Mouse (Mus musculus): ENCODE data around the gene 1700042G07Rik. TPM values are rescaled to one million over a fixed set of nuclear protein-coding genes. Genes with fewer than 3 reads are reported as not detected.
"Not testable (repeated sequence)": the region's sequence is repeated elsewhere in the genome, so short reads cannot be mapped to it uniquely, and the experiment has no call there.

1700042G07Rik gene
- total RNA-seq, 2 experiments from 2014 or later, result not detected

DNA sequence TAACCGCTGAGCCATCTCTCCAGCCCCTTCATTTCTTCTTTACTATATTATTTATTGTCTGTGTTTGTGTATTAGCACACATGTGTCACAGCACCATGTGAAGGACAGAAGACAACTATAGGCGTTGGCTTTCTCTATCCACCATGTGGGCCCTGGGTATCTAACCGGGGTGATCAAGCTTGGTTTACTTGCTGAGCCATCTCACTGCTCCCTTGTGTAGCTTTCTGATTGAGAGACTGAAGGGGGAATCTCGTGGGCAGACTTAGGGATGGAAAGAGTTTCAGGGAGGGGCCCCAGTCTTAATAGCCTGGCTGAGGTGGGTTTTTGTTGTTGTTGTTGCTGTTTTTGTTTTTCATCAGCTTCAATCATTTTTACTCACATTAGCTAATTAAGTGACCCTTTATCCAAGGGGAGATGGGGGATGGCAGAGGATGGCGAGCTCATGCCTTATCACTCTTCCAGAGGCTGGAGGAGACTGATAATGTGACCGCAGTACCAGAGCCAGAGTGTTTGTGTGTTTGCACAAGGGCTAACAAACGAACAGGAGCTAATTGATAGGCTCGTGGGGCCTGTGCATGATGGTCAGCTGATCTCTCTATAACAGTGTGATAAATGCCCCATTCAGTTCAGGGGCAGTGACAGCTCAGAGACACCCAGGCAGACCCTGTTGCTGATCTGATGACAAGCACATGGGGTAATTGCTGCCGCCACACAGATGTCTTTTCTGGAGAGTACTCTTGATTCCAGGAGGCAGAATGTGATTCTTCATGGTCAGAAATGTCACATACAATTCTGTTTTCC lies 20.6 kb downstream of the 1700042G07Rik start:
- ATAC-seq (replicated peaks; ENCODE audit: low FRiP score, poor library complexity, severe bottlenecking), result peak; percentile 90

DNA sequence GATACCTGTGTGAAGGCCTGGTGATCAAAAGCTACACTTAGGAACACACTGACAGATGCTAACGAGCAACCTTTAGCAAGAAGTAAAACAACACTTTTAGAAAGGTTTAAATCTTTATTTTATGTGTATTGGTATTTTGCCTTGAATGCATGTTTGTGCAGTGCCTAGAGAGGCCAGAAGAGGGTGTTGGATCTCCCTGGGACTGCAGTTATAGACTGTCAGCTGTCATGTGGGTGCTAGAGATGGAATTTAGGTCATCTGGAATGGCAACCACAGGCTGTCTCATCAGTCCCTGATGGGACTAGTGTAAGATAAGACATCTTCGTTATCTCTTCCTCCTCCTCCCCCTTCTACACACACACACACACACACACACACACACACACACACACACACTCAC lies 25.2 kb downstream of the 1700042G07Rik start:
- no peak for ATAC-seq (replicated peaks; ENCODE audit: low FRiP score, poor library complexity, severe bottlenecking)

DNA sequence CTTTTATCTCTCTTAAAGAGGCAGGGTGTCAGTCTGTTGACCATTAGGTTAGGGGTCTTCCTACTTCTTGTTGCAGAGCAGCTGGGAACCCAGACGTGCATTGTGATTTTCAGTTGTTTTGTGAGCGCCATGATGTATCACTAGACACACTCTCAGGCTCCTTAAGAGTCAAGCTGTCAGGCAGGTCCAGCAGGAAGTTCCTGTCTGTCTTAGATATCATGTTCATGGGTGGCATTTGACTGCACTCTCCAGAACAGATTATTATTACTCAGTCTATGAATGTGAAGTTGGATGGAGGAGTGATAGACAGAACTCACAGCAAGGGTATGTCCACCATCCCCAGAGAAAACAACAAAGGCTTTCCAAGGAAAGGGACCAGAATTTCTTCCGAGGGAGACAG lies 31.2 kb downstream of the 1700042G07Rik start:
- no peak for ATAC-seq (replicated peaks; ENCODE audit: low FRiP score, poor library complexity, severe bottlenecking)

DNA sequence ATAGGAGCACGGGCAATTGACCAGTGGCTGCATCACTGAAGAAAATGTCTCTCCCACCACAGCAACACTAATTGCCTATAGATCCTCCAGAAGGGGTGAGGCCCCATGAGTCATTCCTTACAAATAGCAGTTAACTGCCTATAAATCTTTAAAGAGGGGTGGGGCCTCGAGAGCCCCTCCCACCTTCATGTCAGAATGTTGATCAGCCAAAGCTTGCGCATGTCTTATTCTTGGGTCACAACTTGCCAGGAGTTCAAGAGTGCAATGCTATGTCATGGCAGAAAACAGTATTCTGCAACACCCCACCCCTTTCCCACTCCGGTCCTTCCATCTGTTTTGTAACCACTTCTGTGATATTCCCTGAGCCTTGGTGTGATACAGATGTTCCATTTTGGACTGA lies 33.4 kb downstream of the 1700042G07Rik start:
- ATAC-seq (replicated peaks; ENCODE audit: low FRiP score, poor library complexity, severe bottlenecking), result no peak

DNA sequence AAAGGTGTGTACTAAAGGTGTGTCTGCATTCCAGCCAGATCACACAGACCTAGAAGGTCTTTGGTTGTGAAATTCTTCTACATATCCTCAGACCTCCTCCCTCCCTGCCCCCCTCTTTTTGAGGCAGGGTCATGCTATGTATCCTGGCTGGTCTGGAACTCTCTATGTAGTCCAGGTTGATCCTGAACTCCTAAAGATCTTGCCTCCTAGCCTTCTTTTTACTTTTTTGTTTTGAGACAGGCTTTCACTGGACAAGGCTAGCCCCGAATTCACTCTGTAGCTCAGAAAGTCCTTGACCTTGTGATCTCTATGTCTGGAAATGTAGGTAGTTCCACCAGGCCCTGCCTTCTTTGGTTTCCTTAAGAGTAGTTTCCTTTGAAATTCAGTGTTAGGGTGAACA lies 35.7 kb downstream of the 1700042G07Rik start:
- no peak for ATAC-seq (replicated peaks; ENCODE audit: low FRiP score, poor library complexity, severe bottlenecking)

DNA sequence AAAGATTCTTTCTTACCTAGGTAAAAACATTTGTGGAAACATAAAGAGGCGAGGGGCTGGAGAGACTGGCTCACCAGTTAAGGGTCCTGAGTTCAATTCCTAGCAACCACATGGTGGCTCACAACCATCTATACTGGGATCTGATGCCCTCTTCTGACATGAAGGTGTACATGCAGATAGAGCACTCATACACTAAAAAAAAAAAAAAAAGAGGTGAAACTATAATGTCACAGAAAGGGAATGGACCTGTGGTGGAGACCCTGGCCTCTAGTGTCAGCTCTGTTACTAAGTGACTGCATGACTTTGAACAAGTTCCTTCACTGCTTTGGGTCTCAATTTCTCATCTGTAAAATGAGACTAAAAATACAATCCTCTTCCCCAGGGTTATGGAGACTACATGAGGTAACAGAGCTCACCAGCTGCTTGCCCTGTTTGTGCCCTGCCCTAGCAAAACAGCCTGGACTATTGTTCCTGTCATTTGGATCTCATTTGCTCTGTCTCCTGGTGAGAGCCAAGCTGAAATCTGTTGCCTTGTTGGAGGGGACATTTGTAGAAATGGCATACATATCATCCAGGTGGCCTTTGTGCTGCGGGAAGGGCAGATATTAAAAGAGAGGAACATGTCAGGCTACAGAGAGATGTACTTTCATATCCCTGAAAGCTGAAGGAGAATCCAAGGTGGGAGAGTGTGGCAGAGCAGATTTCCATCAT lies 42.9 kb downstream of the 1700042G07Rik start:
- no peak for ATAC-seq (replicated peaks; ENCODE audit: low FRiP score, poor library complexity, severe bottlenecking)

DNA sequence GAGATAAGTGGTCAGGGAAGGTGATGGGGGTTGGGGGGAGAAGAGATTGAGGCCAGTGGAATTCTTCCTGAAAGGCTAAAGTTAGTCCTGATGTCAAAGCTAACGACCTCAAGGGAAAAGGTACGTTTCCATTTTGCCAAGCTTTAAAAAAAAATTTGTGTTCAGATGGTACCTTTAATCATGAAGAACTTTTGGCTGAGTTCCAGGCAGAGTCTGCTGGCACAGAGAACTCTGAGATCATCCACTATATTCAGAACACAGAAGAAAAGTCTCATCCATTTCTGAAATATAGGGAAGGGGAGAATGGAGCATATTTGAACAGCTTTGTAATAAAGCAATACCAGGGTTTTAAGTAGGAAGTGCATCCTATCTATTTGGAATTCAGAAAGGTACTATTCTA lies 43.9 kb downstream of the 1700042G07Rik start:
- no peak for ATAC-seq (replicated peaks; ENCODE audit: low FRiP score, poor library complexity, severe bottlenecking)

DNA sequence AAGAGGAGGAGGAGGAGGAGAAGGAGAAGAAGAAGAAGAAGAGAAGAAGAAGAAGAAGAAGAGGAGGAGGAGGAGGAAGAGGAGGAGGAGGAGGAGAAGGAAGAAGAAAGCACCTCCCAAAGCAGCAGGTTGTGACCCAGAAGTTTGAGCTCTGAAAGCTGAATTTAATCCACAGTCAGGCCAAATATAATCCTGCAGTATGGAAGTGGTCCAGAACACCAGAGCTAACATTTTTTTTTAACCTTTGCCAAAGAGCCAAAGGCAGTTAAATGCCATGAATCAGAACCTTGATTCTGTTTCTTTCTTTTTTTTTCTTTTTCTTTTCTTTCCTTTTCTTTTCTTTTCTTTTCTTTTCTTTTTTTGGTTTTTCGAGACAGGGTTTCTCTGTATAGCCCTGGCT lies 44.5 kb downstream of the 1700042G07Rik start:
- not testable (repeated sequence) for ATAC-seq (replicated peaks; ENCODE audit: low FRiP score, poor library complexity, severe bottlenecking)

DNA sequence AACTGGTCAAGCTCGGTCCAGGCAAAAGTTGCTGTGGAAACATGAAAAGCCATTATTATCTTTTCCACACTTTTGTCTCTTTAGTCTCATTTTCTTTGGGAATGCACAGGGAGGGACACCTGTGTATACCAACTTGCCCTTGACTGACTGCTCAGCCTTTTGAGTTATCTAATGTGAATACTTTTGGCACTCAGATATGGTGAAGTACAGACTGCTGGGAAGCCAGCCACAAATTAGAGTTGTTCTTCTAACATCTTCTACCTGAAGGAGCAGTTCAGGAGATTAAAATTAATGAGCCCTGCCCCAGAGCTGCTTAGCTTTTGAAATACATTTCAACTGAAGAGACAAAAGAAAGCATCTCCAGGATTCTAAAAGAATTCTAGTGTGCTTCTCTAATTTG lies 45.9 kb downstream of the 1700042G07Rik start:
- ATAC-seq (replicated peaks; ENCODE audit: low FRiP score, poor library complexity, severe bottlenecking), result no peak

DNA sequence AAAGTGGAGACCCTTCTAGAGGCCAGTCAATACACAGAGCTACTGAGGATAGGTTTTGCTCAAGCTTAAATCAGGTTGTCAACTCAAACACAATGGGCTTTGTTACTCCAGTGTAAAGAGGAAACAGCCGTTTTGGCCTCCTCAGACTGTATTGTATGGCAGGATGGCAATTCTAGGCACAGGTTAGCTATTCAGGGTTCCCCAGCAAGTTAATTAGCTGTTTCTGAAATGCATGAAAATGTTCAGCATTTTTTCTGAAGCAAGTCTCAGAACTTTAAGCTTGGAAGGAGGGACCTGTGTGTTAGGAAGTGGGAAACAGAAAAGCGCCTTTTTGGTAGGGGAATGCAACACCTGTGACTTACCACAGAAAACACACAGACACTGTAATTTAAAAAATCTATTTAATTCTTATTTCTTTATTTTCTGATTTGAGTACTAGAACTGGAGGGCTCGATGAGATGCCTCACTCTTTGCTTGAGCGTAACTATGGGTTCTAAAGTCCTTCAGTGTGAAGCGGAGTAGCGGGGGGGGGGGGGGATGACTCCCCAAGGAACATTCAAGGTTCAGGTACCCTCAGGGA lies 47.0 kb downstream of the 1700042G07Rik start:
- no peak for ATAC-seq (replicated peaks; ENCODE audit: low FRiP score, poor library complexity, severe bottlenecking)

DNA sequence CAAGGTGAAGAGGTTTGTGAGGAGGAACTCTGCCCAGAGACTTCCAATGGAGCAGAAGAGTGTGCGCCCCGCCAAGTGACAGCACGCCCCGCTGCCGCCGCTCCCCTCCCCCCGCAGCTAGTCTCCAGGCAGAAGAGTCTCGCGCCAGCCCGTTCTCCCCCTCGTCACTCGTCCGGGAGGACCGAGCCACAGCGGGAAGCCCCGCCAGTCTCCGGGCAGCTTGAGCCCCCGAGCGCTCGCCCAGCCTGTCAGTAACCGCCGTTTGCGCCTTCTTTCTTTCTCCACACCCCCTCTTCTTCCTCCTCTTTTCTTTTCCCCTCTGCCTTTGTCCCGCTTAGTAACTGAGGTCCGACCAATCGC lies 47.6 kb downstream of the 1700042G07Rik start:
- ATAC-seq (replicated peaks; ENCODE audit: low FRiP score, poor library complexity, severe bottlenecking), result peak; percentile 71

DNA sequence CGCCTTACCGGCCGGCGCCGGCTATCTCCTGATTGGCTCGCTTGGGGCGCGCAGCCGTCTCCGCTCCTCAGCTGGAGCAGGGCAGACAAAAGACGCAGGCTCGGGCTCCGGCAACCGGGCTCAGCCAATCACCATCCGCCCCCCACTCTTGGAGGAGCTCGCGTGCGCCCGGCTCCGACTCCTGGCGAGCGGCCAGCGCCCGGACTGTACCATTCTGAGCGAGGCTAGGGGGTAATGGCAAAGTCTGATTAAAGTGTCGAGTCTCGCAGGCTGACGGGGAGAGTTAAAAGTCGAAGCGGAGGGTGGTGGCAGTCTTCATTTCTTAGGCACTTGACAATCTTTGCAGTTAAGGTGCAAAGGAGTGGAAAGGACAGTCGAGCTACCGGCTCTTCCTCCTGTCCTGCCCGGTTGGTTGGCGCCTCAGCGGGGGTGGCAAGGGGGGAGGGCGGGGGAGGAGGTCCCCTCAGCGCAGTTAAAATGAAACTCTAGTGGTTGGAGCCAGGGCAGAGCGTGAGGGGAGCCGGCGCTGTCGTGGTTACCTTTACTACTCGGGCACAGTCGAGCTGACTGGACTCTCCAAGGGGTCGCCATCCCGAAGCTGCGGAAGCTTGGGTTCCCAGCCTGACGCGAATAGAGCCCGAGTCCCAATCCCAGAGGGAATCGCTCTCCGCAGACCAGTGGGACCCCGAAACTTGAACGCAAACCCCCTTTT lies 48.1 kb downstream of the 1700042G07Rik start, which contains the start of gene Pik3r3:
TSS of gene Pik3r3 (plus strand) at position 479 of the 712 bp plus-strand sequence.
- peak; percentile 99 for ATAC-seq (replicated peaks; ENCODE audit: low FRiP score, poor library complexity, severe bottlenecking)

DNA sequence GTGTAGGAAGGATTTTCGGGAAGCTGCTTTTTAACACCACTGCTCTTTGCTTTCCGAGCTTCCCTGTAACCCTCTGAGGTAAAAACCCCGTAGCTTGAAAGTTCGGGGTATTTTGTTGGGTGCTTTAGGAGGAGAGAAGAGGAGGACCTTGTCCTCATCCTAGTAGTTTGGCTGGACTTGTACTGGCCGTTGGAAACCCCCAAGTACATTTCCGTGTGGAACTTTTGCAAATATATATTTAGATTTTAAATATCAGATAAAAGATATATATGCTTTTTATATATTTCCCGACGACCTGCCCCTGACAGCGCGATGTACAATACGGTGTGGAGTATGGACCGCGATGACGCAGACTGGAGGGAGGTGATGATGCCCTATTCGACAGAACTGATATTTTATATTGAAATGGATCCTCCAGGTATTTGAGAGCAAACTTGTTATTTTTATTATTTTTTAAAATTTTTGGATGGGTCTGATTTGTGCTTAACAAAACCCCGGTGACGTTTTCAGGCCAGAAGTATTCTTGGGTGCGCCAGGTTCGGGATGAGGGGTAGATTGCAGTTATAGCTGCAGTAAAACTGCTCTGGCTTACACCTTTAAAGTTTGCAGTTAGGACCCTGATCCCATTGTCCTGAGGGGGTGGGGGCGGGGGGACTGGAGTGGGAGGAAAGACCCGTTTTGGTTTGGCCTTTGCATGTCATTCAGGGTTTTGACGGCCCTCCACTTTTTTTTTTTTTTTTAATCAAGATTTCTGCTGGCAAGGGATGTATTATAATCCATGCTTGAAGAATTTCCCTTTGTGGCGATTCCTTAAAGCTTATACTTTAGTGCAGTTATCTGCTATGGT lies 49.0 kb downstream of the 1700042G07Rik start:
- no peak for ATAC-seq (replicated peaks; ENCODE audit: low FRiP score, poor library complexity, severe bottlenecking)

DNA sequence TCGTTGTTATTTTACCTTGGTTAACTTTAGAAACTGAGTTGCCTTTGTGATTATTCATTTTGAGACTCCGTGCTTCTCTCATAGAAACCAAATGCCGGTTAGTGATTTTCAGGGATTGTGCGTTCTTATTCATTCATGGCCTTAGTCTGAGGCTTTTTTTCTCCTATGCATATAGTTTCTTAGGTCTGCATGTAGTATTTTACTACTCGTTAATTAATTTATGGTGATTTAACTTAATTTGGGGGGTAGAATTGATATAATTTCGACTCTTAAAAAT lies 49.6 kb downstream of the 1700042G07Rik start:
- no peak for ATAC-seq (replicated peaks; ENCODE audit: low FRiP score, poor library complexity, severe bottlenecking)

Other genes starting within 250 kb of the 1700042G07Rik start
- not detected in 2 replicates for gene Dmbx1, start 233.4 kb upstream of the 1700042G07Rik start, total RNA-seq (2015; ENCODE audit: low replicate concordance)
- gene Dmbx1, start 233.4 kb upstream of the 1700042G07Rik start, total RNA-seq (2017; ENCODE audit: low replicate concordance), result not detected in 2 replicates
- 2.1 TPM in 1 of 2 replicates, not detected in the other for gene Faah, start 155.4 kb upstream of the 1700042G07Rik start, total RNA-seq (2015; ENCODE audit: low replicate concordance)
- 1.3 TPM in 1 of 2 replicates, not detected in the other for gene Faah, start 155.4 kb upstream of the 1700042G07Rik start, total RNA-seq (2017; ENCODE audit: low replicate concordance)
- gene Nsun4, start 119.5 kb upstream of the 1700042G07Rik start, total RNA-seq (2015; ENCODE audit: low replicate concordance), result 2.5 and 2.9 TPM in 2 replicates
- 0.43 and 1.1 TPM in 2 replicates for gene Nsun4, start 119.5 kb upstream of the 1700042G07Rik start, total RNA-seq (2017; ENCODE audit: low replicate concordance)
- gene Uqcrh, start 98.3 kb upstream of the 1700042G07Rik start, total RNA-seq (2015; ENCODE audit: low replicate concordance), result 197 and 223 TPM in 2 replicates
- gene Uqcrh, start 98.3 kb upstream of the 1700042G07Rik start, total RNA-seq (2017; ENCODE audit: low replicate concordance), result 191 and 235 TPM in 2 replicates
- 3.5 and 9.0 TPM in 2 replicates for gene Lrrc41, start 98.1 kb upstream of the 1700042G07Rik start, total RNA-seq (2015; ENCODE audit: low replicate concordance)
- gene Lrrc41, start 98.1 kb upstream of the 1700042G07Rik start, total RNA-seq (2017; ENCODE audit: low replicate concordance), result 1.3 and 3.3 TPM in 2 replicates
- 7.7 and 8.1 TPM in 2 replicates for gene Rad54l, start 49.7 kb upstream of the 1700042G07Rik start, total RNA-seq (2015; ENCODE audit: low replicate concordance)
- 14.8 and 16.8 TPM in 2 replicates for gene Rad54l, start 49.7 kb upstream of the 1700042G07Rik start, total RNA-seq (2017; ENCODE audit: low replicate concordance)
- gene Pomgnt1, start 49.5 kb upstream of the 1700042G07Rik start, total RNA-seq (2015; ENCODE audit: low replicate concordance), result 0.63 and 7.9 TPM in 2 replicates
- gene Pomgnt1, start 49.5 kb upstream of the 1700042G07Rik start, total RNA-seq (2017; ENCODE audit: low replicate concordance), result 2.2 and 6.8 TPM in 2 replicates
- not detected in 2 replicates for gene Lurap1, start 22.0 kb upstream of the 1700042G07Rik start, total RNA-seq (2015; ENCODE audit: low replicate concordance)
- not detected in 2 replicates for gene Lurap1, start 22.0 kb upstream of the 1700042G07Rik start, total RNA-seq (2017; ENCODE audit: low replicate concordance)
- gene Tspan1, start 5.8 kb upstream of the 1700042G07Rik start, total RNA-seq (2015; ENCODE audit: low replicate concordance), result not detected in 2 replicates
- not detected in 2 replicates for gene Tspan1, start 5.8 kb upstream of the 1700042G07Rik start, total RNA-seq (2017; ENCODE audit: low replicate concordance)
- gene Gm49337, start within 50 bp of the 1700042G07Rik start, total RNA-seq (2015; ENCODE audit: low replicate concordance), result 0.84 TPM in 1 of 2 replicates, not detected in the other
- not detected in 2 replicates for gene Gm49337, start within 50 bp of the 1700042G07Rik start, total RNA-seq (2017; ENCODE audit: low replicate concordance)
- gene Pik3r3, start 48.2 kb downstream of the 1700042G07Rik start, total RNA-seq (2015; ENCODE audit: low replicate concordance), result not detected in 2 replicates
- gene Pik3r3, start 48.2 kb downstream of the 1700042G07Rik start, total RNA-seq (2017; ENCODE audit: low replicate concordance), result 0.26 and 0.84 TPM in 2 replicates